Mouse (Mus musculus) embryonic facial prominence, embryonic 11.5 days (tissue): ENCODE measurements around the gene Pgd. TPM values are rescaled to one million over a fixed set of nuclear protein-coding genes. Genes with fewer than 3 reads are reported as not detected.
"Not testable (repeated sequence)": the region's sequence is repeated elsewhere in the genome, so short reads cannot be mapped to it uniquely, and the experiment has no call there.

Source experiments
- ATAC-seq: fragments of 200-750 bp; cut with Nextera tagmentation; replicated peaks from 2 replicates; pipeline ENCODE4 v1.8.0; 2017; ENCODE audit warnings: low read depth; ENCODE audit not compliant: insufficient number of reproducible peaks, low FRiP score, low TSS enrichment
- DNase-seq: peaks from one replicate; pipeline ENCODE4 v3.0.0-alpha.2; 2015; ENCODE audit warnings: low spot score
- H3K27ac ChIP-seq: fragments of 300-500 bp; sonication (generic); replicated peaks from 2 replicates; pipeline ENCODE4 v1.5.1; 2014; ENCODE audit warnings: mild to moderate bottlenecking, low read depth, low read length, control low read depth
- H3K27me3 ChIP-seq: fragments of 300-500 bp; sonication (generic); 2 replicates; pipeline ENCODE4 v1.6.1; 2014; ENCODE audit warnings: mild to moderate bottlenecking, low read length, moderate library complexity, mixed read lengths; ENCODE audit not compliant: control insufficient read depth, insufficient read depth
- H3K36me3 ChIP-seq: fragments of 300-500 bp; sonication (generic); replicated peaks from 2 replicates; pipeline ENCODE4 v1.6.1; 2014; ENCODE audit warnings: low read depth, mild to moderate bottlenecking, low read length, moderate library complexity, mixed read lengths; ENCODE audit not compliant: control insufficient read depth, insufficient read depth
- H3K4me1 ChIP-seq: fragments of 300-500 bp; sonication (generic); 2 replicates; pipeline ENCODE4 v1.6.1; 2014; ENCODE audit warnings: low read length, mixed read lengths; ENCODE audit not compliant: control insufficient read depth, insufficient read depth
- H3K4me2 ChIP-seq: fragments of 300-500 bp; sonication (generic); 2 replicates; pipeline ENCODE4 v1.6.1; 2014; ENCODE audit warnings: low read depth, mild to moderate bottlenecking, control low read depth, low read length, moderate library complexity
- H3K4me3 ChIP-seq: fragments of 300-500 bp; sonication (generic); 2 replicates; pipeline ENCODE4 v1.5.1; 2014; ENCODE audit warnings: low read depth, low read length, control low read depth
- H3K9ac ChIP-seq: fragments of 300-500 bp; sonication (generic); replicated peaks from 2 replicates; pipeline ENCODE4 v1.6.1; 2014; ENCODE audit warnings: mild to moderate bottlenecking, control low read depth, low read length
- H3K9me3 ChIP-seq: fragments of 300-500 bp; sonication (generic); replicated peaks from 2 replicates; pipeline ENCODE4 v1.6.1; 2016; ENCODE audit warnings: mild to moderate bottlenecking, low read length, inconsistent platforms, mixed read lengths; ENCODE audit not compliant: control insufficient read depth
- WGBS: fragments of 180-500 bp; shearing (Covaris S2); extraction: QIAGEN DNeasy Blood & Tissue Kit; methylation state at CpG from one replicate; pipeline ENCODE4 v1.1.7; 2014; 5-methylcytosine and 5-hydroxymethylcytosine counted together
- polyA plus RNA-seq: library from polyadenylated mRNA; unstranded; fragments of >200 nt; fragmentation: Nextera tagmentation; extraction: Ambion mirVana; gene quantifications from 2 replicates; pipeline ENCODE4 v1.2.1, GENCODE M21; 2014

Gene Pgd
- polyA plus RNA-seq, 1 experiment from 2014 or later = 44.5 TPM

- not testable (repeated sequence) for H3K9me3 ChIP-seq, H3K4me2 ChIP-seq, H3K27me3 ChIP-seq, H3K27ac ChIP-seq, DNase-seq, ATAC-seq, H3K4me3 ChIP-seq, H3K36me3 ChIP-seq, H3K4me1 ChIP-seq, H3K9ac ChIP-seq
- 90% methylated on average over 12 of the region's 12 CpGs for WGBS
These were observed 46.5 kb downstream of the Pgd start for GRCm38 (mm10) chr4:149119978-149120562.

GRCm38 (mm10) chr4:149103875-149104561 lies 62.6 kb downstream of the Pgd start, which contains the start of gene Dffa:
Gene Dffa (plus strand): TSS chr4:149104146.
- WGBS = under 1% methylated on average over 35 of the region's 35 CpGs
- Histone ChIP-seq H3K9ac (peak within 1 kb of the TSS; percentile 75), H3K9me3 (no peaks in the 10 kb centered on the region), H3K36me3 (no peaks in the 10 kb centered on the region), H3K4me3 (peak within 1 kb of the TSS; percentile 70), H3K4me1 (no peaks in the 10 kb centered on the region; the same call in 1 of the 2 replicates), H3K27me3 (no peaks in the 10 kb centered on the region), H3K27ac (no peak within 1 kb of the TSS), H3K4me2 (peak within 1 kb of the TSS; percentile 83)
- DNase-seq (peak; percentile 98), ATAC-seq (peak; percentile 76)

- ATAC-seq = no peak
- H3K27me3 ChIP-seq = no peaks in the 10 kb centered on the region
- H3K4me2 ChIP-seq = no peak overlapping the region
- no peak overlapping the region for H3K27ac ChIP-seq
- DNase-seq = no peak
- no peak overlapping the region for H3K9ac ChIP-seq
- H3K9me3 ChIP-seq = no peaks in the 10 kb centered on the region
- no peaks in the 10 kb centered on the region; the same call in 1 of the 2 replicates for H3K4me1 ChIP-seq
- no peaks in the 10 kb centered on the region for H3K36me3 ChIP-seq
- H3K4me3 ChIP-seq = no peak overlapping the region
- WGBS = 84% methylated on average over 3 of the region's 3 CpGs
These were observed 65.1 kb downstream of the Pgd start for GRCm38 (mm10) chr4:149101456-149101855.

GRCm38 (mm10) chr4:149100449-149100848 lies 66.1 kb downstream of the Pgd start:
- H3K36me3 ChIP-seq, H3K27ac ChIP-seq, H3K4me3 ChIP-seq, H3K9ac ChIP-seq, H3K4me2 ChIP-seq, H3K9me3 ChIP-seq, H3K4me1 ChIP-seq, H3K27me3 ChIP-seq, DNase-seq, ATAC-seq: not testable (repeated sequence)
- WGBS = 84% methylated on average over 12 of the region's 12 CpGs

Other genes with a start within 250 kb of the Pgd start
- 29.0 and 33.1 TPM in 2 replicates for gene Pex14, start 66.9 kb downstream of the Pgd start, polyA plus RNA-seq
- gene Dffa, start 62.6 kb downstream of the Pgd start, polyA plus RNA-seq = 24.7 and 27.2 TPM in 2 replicates
- 0.67 TPM in 1 of 2 replicates, not detected in the other for gene Cort, start 40.0 kb downstream of the Pgd start, polyA plus RNA-seq
- 53.5 and 55.4 TPM in 2 replicates for gene Cenps, start 29.1 kb downstream of the Pgd start, polyA plus RNA-seq
- gene Kif1b, start 140.9 kb upstream of the Pgd start, polyA plus RNA-seq = 45.1 and 50.1 TPM in 2 replicates